Mouse (Mus musculus) layer of hippocampus, adult 9-10 months (tissue): ENCODE data around the gene Cmtm8.

Experiments
- DNase-seq: peaks from one replicate; pipeline ENCODE4 v3.0.0; 2022; ENCODE audit warnings: low spot score

Cmtm8 gene

GRCm38 (mm10) chr9:114787134-114787533 lies 56.8 kb downstream of the Cmtm8 start:
- no peak for DNase-seq

DNA sequence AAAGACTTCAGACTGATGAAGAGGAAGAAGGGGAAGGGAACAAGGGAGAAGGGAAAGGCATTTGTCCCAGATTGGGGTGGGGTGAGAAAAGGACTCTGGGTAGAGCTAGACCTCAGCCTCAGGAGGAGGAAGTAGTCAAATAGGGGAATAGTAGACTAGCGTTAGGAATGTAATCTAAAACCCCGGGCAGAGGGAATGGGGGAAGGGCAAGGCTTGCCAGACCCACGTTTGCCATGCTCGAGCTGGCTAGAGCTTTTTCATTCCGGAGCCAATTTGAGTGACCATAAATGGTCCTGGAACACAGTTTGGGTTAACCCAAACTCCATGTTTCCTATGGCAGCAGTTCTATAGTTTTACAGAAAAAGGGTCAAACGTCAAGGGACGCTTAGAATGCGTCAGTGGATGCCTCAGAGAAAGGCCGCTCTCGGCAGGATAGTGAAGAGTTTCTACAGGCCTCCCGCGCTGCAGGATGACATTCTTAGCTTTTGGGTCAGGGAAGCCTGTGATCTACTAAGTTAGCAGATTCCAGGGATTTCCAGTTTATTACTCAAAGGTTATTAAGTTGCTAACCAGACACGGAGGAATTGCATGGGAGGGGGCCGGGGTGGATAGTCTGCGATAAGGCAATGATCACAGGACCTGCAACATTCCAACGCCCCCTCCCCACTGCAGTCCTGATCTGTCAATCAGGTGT lies 58.4 kb downstream of the Cmtm8 start:
- no peak for DNase-seq

- no peak for DNase-seq
Measured at GRCm38 (mm10) chr9:114781526-114782212, 62.3 kb downstream of the Cmtm8 start, which contains the start of gene Cmtm7. Cmtm7 (minus strand) TSS chr9:114781856.

- no peak for DNase-seq
Measured at GRCm38 (mm10) chr9:114780746-114781525, 63.0 kb downstream of the Cmtm8 start.

DNA sequence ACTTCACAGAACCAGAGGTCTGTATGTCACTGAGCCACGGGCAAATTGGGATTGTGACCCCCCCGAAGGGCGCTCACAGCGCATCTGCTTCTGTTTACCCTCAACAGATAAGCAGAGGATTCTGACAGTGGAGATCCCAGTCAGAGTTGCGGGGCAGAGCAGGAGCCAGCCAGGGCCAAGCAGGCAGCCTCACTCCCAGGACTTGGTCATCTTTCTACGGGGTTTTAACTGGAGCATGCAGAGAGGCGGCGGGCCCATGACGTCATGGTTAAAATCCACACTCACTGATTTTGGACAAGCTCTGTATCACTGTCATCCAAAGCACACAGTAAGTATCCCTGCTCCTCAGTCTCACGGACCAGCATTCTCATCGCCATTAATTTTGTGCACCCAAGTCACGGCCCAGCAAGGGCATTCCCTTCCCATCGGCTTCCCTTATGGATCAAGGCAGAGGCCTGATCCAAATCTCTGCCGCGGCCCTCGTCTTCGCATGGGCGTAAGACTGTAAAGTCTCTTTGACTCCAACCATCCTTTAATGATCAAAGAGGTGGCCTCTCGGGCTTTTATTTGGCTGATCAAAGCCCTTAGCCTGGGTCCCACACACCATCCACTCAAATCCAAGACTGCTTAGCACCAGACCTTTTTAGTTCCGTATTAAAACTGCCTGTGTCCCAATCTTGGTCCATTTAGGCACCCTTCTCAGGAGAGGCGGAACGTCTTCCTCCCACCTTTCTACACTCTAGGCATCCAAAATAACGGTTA lies 63.8 kb downstream of the Cmtm8 start:
- no peak for DNase-seq

- DNase-seq = no peak
Measured at GRCm38 (mm10) chr9:114778877-114779276, 65.1 kb downstream of the Cmtm8 start.

GRCm38 (mm10) chr9:114778047-114778390 lies 65.9 kb downstream of the Cmtm8 start:
- no peak for DNase-seq

DNA sequence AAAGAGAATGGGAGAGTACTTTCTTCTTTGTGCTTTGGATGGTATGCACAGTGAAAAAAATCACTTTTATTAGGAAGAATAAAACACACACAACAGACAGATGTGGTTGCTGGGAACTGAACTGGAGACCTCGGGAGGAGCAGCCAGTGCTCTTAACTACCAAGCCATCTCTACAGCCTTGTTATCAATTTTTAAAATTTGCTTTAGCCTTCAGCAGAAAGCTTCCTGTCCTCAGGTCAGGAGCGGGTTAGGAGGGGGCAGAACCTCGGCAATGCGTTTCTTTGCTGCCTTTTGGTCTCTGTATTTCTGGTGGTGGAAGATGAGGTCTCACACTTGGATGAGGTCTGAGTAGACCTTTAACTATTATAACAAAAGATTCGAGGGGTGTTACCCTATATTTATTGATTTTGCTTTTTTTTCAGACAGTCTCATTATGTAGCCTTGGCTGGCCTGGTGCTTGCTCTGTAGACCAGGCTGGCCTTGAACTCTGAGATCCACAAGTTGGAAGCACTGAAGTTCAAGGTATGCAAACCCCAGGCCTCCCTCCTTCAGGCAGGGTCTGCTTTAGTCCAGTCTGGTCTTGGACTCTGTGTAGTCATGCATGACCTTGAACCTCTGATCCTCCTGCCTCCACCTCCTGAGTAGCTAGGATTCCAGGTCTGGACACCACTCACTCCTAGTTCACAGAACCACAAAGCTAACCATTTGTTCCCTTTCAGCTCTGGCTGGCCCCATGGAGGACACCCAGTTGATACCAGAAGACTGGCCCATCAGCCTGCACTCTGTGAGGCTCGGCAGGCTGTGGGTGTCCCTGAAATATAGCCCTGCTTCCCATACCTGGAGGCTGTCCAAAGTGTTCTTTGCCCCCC lies 66.5 kb downstream of the Cmtm8 start:
- no peak for DNase-seq

- DNase-seq = no peak
Measured at GRCm38 (mm10) chr9:114776361-114776760, 67.6 kb downstream of the Cmtm8 start.

DNA sequence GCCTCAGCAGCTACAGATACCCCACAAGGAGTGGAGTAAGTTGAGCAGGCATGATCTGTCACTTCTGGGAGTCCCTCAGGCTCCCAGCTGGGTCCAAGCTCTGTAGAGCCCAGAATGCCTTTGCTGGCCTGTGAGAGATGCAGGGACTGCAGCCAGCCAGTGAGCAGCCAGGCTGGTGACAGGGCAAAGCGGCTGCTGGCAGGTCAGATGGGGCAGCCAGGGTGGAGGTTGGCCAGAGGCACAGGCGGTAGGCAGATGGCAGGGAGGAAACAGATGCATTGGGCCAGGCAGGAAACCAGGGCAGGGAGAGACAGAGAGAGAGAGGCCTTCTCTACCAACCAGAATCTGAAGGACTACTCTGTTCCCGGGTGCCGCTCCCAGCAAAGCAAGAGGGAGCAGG lies 68.7 kb downstream of the Cmtm8 start:
- DNase-seq = no peak

DNA sequence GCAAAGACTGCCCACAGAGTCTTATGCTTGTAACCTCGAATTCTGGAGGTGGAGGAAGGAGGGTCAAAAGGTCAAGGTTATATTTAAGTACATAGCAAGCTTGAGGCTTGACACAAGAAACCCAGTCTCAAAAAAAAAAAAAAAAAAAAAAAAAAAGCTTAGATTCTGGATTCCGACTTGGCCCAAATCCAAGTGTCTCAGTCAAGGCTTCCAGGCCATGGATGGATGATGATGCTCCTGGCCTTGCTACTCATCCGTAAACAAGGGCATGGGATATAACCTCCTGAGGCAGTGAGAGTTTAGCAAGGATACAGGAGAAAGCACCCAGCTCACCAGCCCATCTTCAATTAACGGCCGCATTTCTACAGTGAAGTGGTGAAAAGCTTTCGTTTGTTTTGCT lies 69.3 kb downstream of the Cmtm8 start:
- DNase-seq = no peak

GRCm38 (mm10) chr9:114771565-114771964 lies 72.4 kb downstream of the Cmtm8 start:
- no peak for DNase-seq

- no peak for DNase-seq
Measured at GRCm38 (mm10) chr9:114770224-114770623, 73.7 kb downstream of the Cmtm8 start.

DNA sequence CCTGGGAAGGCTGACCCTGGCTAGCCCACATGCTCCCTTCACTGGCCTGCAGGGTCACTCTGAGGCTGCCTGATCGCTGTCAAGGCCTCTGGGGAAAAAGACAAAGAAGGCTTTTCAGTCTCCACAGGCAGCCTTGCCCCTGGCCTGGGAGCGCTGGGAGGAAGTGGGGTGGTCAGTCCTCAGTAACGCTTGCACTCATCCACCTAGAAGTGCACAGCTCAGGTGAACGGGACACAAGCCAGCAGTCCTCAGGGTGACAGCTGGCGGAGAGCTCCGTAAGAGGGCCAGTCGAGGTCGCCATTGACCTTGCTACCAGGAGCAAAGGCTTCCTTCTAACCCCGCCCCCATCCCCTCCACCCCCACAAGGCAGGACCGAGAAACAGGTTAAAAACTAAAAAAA lies 75.9 kb downstream of the Cmtm8 start:
- no peak for DNase-seq

- no peak for DNase-seq
Measured at GRCm38 (mm10) chr9:114767507-114767906, 76.4 kb downstream of the Cmtm8 start.

DNA sequence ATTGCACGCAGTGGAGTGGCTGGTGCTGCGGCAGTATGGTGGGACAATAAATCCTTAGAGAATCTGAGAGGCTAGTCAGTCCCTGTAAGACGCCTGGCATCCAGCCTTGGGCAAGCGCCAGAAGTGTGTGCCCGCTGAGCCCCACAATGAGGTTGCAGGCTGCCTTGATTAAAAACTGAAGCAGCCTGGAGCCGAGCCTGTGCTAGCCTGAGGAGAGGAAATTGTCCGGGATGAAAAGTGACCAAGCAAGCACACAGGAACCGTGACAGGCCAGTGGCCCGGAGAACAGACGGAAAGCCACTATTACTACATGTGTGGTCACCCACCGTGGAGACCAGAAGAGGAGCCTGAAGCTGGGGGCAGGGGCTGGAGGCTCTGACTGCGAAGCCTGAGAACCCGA lies 76.9 kb downstream of the Cmtm8 start:
- DNase-seq = no peak

DNA sequence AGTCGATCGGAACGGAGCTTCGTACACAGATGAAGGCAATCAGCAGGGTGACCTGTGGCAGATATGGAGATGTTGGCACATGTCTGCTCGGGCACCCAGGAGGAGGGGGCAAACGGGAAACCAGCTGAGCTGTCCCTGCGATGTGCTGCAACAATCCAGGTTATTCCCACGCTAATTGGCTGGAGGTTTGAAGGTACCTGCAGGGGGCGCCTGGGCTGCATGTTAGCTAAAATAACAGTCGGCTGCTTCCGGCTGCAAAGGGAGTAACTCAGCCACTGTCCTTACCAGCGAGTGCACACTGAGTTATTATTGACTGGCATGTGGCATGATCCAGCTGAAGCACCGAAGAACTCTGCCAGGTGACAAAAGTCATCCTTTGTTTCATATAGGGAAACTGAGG lies 80.6 kb downstream of the Cmtm8 start:
- no peak for DNase-seq

DNA sequence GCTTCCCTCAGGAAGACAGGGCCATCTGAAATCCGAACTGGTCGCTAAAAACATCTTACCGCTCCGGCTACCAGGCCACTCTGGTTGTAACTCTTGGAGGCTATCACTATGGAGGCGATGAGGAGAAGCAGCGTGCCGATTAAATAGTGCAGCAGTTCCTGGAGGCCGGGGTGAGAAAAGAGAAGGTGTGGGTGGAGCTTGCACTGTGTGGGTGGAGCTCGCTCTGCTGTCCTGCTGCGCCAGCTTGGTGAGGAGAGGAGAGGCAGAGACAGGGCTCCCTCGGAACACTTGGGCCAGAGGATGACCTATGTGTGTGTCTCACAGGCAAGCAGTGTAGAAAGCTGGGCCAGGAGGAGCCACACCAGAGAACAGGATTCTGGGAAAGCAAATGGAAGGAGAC lies 82.1 kb downstream of the Cmtm8 start:
- no peak for DNase-seq

DNA sequence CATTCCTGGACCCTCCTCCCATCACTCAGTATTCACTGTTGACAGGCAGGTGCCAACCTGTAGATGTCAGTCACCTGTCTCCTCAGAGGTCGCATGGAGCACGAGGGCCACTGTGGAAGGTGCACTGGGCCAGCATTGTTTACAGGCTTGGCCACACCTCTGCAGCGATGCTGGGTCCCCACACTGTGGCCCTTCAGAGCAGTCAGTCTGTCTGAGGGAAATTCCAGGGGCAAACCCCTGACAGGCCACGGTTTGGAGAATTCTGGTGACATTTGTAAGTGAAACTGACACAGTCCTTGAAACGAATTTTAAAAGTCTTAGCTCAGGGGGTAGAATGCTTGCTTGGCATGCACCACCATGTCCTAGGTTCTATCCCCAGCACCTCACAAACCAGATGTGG lies 83.6 kb downstream of the Cmtm8 start:
- no peak for DNase-seq

GRCm38 (mm10) chr9:114759886-114760285 lies 84.1 kb downstream of the Cmtm8 start:
- no peak for DNase-seq

GRCm38 (mm10) chr9:114758801-114759200 lies 85.2 kb downstream of the Cmtm8 start:
- DNase-seq = no peak
